8 mouse cellular contexts compared by ENCODE assay signal in genomic region chr7:48880591-48881481, GRCm38 (mm10). TPM values are rescaled to one million over a fixed set of nuclear protein-coding genes. Genes with fewer than 3 reads are reported as not detected.
DNase-seq lines count a peak whose midpoint lies in the region; ATAC-seq and TF ChIP-seq lines count a peak whose summit lies in the region.

No protein-coding gene starts in this region.

- H3K27me3 ChIP-seq in megakaryocyte, embryonic 14.5 days (replicated peaks): peaks cover 14% of the 10 kb centered on the region

- peak; percentile 83 to 89 for DNase-seq in gastrocnemius, adult 8-10 months (ENCODE audit: low spot score in 2 of 2)
- DNase-seq in hindlimb bud, embryonic 11.5 days (ENCODE audit: extremely low spot score, low read depth, low spot score): peak; percentile 82
- DNase-seq in left cerebral cortex, adult 8-10 months (ENCODE audit: low spot score in 2 of 2): peak; percentile 75 to 95
- DNase-seq in right cerebral cortex, postnatal 10 days (ENCODE audit: low spot score in 2 of 2): peak; percentile 99
- peak; percentile 93 for DNase-seq in urinary bladder, postnatal 25 days (ENCODE audit: low spot score)

- no peak overlapping the region for H3K27ac ChIP-seq in cortical plate, adult 2 months (ENCODE audit: insufficient read depth, low read length)

- no peak for TF ChIP-seq POLR2A in cortical plate, adult 2 months (IDR thresholded peaks at IDR 0.05; ENCODE audit: extremely low read depth, insufficient read depth, low read length)

- H3K36me3 ChIP-seq in megakaryocyte, embryonic 14.5 days (replicated peaks; ENCODE audit: low read length): peaks cover 26% of the 10 kb centered on the region

- H3K4me1 ChIP-seq in cortical plate, adult 2 months (ENCODE audit: control insufficient read depth, insufficient read depth, low read length): peaks cover 2% of the 10 kb centered on the region; the same call in 1 of the 2 replicates
- H3K4me1 ChIP-seq in megakaryocyte, embryonic 14.5 days: peaks cover 78% of the 10 kb centered on the region

- H3K4me3 ChIP-seq in cortical plate, adult 2 months (ENCODE audit: insufficient read depth, low read length): peak overlapping the region; percentile 32
- peak overlapping the region; percentile 95 for H3K4me3 ChIP-seq in megakaryocyte, embryonic 14.5 days (replicated peaks)

- no peaks in the 10 kb centered on the region for H3K9me3 ChIP-seq in megakaryocyte, embryonic 14.5 days

- ATAC-seq in activated CD4-positive, CD25-positive, alpha-beta regulatory T cell, adult 4 months: peak; percentile 98

- no peak for TF ChIP-seq CTCF in cortical plate, adult 2 months (IDR thresholded peaks at IDR 0.05; ENCODE audit: extremely low read depth, insufficient read depth, low read length)

RNA-seq across cellular contexts. Expression of gene E2f8, which starts 0.6 kb away (rescaled TPM):
- 1 to 10 TPM; 3.2 to 7.5 TPM for polyA plus RNA-seq in activated CD4-positive, CD25-positive, alpha-beta regulatory T cell, adult 4 months (2017; shearing (Covaris generic))
- 0.34 and 0.44 TPM in 2 replicates for polyA plus RNA-seq in cortical plate, adult 2 months (2012; rRNA removed)
- under 1 TPM in 2 of 4 experiments, not detected in 2; 0.16 to 0.34 TPM for total RNA-seq in gastrocnemius, adult 8-10 months (2022)
- total RNA-seq in left cerebral cortex, adult 8-10 months (2022): under 1 TPM; 0.11 to 0.41 (median 0.20) TPM
- polyA plus RNA-seq in megakaryocyte, embryonic 14.5 days (2012; ENCODE audit: insufficient read depth, low replicate concordance): 23.0 and 25.1 TPM in 2 replicates

RNA-seq across cellular contexts. Expression of gene Nav2, which starts 27.7 kb away (rescaled TPM):
- polyA plus RNA-seq in activated CD4-positive, CD25-positive, alpha-beta regulatory T cell, adult 4 months (2017; shearing (Covaris generic)): 10 to 100 TPM; 14.2 to 16.6 TPM
- polyA plus RNA-seq in cortical plate, adult 2 months (2012; rRNA removed): 37.0 and 38.5 TPM in 2 replicates
- 10 to 100 TPM; 15.9 to 30.8 (median 25.7) TPM for total RNA-seq in gastrocnemius, adult 8-10 months (2022)
- 100 to 1,000 TPM in 1 of 4 experiments, 10 to 100 TPM in 3; 76.7 to 101 (median 89.2) TPM for total RNA-seq in left cerebral cortex, adult 8-10 months (2022)
- polyA plus RNA-seq in megakaryocyte, embryonic 14.5 days (2012; ENCODE audit: insufficient read depth, low replicate concordance): 1.2 and 1.3 TPM in 2 replicates

RNA-seq across cellular contexts. Expression of gene Csrp3, which starts 33.0 kb away (rescaled TPM):
- not detected for polyA plus RNA-seq in activated CD4-positive, CD25-positive, alpha-beta regulatory T cell, adult 4 months (2017; shearing (Covaris generic))
- polyA plus RNA-seq in cortical plate, adult 2 months (2012; rRNA removed): not detected in 2 replicates
- 100 to 1,000 TPM; 106 to 187 (median 120) TPM for total RNA-seq in gastrocnemius, adult 8-10 months (2022)
- total RNA-seq in left cerebral cortex, adult 8-10 months (2022): under 1 TPM in 2 of 4 experiments, not detected in 2; 0.44 to 0.80 TPM
- 1.4 TPM in 1 of 2 replicates, not detected in the other for polyA plus RNA-seq in megakaryocyte, embryonic 14.5 days (2012; ENCODE audit: insufficient read depth, low replicate concordance)
